Mouse (Mus musculus) kidney, adult 11 months (tissue): ENCODE measurements at regions not wholly inside any gene's neighbourhood (a gene's known extent, or its start where the extent isn't known, plus 50 kb on each side); places are given as distances from the start of the nearest gene placed in this dataset.

Experiments
- DNase-seq: peaks from one replicate; pipeline ENCODE4 v3.0.0; 2022

- DNase-seq = no peak
Observed at GRCm38 (mm10) chr13:43975281-43975680, 190.7 kb downstream of the Cd83 start.

GRCm38 (mm10) chr13:43975801-43976200 lies 191.2 kb downstream of the Cd83 start:
- no peak for DNase-seq

DNA sequence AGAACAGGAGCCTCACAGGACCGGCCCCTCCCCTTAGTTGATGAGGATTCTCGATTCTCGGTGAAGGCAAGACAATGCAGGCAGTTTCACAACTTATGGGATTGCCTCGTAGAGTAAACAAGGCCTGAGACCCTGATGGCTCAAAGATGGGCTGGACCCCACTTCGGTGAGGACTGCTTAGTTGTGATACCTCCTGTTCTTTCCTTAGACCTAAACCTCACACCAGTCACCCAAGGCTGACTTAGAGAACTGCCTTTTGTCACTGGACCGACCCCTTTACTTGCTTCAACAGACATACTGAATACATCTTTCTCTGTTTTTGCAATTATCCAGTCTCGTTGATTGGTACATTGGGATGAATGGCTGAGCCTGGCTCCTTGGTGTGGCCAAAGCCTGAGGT lies 192.1 kb downstream of the Cd83 start:
- DNase-seq = no peak

- DNase-seq = no peak
Observed at GRCm38 (mm10) chr13:43987338-43987737, 202.8 kb downstream of the Cd83 start.

- DNase-seq = no peak
Observed at GRCm38 (mm10) chr13:43988421-43988820, 203.8 kb downstream of the Cd83 start.

GRCm38 (mm10) chr13:43990281-43991101 lies 205.9 kb downstream of the Cd83 start:
- DNase-seq = no peak

- DNase-seq = peak; percentile 82
Observed at GRCm38 (mm10) chr13:43991774-43992173, 207.2 kb downstream of the Cd83 start.

DNA sequence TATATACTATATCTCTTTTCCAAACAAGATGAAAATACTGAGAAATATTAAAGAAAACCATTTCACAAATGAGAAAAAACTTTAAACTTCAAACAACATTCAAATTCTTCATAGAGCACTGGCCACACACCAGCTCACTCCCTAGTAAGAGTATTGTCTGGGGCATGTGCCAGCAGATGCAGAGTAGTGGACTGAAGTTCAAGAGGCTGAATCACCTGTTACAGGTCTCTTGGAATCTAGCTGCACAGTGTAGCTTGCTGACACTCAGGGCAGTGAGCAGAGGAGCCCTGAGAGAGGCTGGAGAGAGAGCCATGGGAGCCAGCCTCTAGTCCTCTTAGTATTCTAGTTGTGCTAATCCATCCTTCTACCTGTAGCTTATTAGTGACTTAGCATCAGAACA lies 208.4 kb downstream of the Cd83 start:
- peak; percentile 39 for DNase-seq

GRCm38 (mm10) chr13:43994361-43994760 lies 209.8 kb downstream of the Cd83 start:
- DNase-seq = no peak

DNA sequence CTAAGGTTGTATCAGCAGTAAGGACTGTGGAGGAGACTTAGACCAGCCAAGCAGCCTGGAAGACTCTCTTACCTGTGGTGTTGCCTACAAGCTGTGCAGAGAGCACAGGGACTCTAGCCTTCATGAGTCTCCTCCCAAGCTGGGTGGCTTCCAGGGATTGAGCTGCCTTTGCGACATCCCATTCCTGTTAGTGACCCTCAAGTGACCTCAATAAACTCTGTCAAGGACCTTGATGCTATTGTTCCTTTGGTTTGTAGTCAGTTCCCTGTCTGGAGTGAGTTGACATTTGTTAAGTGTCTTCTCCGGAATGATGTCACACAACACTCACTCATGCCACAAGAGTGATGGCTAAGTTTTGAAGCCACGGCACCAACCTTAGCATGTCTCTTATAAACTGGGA lies 211.0 kb downstream of the Cd83 start:
- peak; percentile 51 for DNase-seq

DNA sequence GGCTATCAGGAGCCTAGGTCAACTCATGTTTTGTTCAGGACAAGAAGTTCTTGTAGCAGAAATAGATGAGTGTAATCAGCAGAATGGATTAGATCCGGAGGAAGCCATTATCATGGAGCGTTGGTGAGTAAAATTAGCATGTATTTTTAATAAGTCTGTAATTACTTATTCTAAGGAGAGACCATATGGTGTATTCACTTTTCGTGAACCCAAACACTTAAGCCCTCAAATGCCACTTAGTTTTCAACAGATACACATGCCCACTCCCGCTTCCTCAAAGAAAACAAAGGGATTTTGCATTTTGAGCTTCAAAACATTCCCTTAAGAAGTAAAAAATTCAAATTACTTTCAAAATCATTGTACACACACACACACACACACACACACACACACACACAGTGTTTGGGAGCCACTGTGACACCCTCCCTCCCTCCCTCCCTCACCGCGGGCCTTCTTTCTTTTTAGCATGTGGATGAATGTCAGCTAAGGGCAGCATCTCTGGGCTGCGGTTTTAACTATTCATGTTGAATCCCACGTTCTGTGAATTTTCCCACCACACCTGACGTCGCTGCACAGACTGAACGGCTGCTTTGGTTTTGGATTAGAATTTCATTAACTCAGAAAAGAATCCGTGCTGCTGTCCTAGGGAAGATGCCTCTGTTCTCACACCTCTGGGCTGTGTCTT lies 217.4 kb downstream of the Cd83 start:
- no peak for DNase-seq

DNA sequence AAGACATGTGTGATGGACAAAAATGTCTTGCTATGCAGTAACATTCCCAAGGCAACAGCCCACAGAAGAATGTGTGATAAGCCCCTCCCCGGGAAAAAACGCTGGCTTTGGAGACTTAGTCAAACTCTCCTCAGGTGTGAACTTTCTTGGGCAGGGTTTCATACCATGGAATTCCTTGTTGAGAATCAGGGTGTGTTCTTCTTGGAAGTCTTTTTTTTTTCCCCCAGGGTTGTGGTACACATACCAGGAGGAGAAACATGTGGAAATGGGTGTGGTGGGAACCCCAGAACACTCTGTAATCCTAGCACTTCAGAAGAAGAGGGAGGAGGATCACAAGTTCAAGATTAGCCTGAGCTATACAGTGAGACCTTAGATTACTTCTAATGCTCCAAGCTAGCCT lies 228.3 kb downstream of the Cd83 start:
- no peak for DNase-seq

- no peak for DNase-seq
Observed at GRCm38 (mm10) chr13:44018489-44019303, 234.1 kb downstream of the Cd83 start.

- no peak for DNase-seq
Observed at GRCm38 (mm10) chr13:44019304-44019583, 234.7 kb downstream of the Cd83 start.

DNA sequence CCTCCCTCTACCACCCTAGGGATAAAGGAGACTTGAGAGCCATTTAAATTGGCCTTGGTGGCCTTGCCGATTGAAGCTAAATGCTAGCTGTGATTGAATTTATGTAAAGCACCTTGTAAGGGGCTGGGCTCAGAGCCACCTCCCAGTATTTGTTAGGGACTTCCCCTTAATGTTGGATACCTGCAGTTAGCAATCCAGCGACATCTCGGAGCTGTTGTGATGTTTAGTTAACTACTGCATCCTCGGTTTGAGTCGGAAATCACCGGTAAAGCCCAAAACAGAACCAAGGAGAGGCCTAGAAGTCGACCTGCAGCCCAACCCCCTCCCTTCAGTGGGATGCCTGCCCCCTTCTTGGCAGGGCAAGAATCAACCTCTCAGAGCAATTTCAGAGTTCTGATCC lies 236.3 kb downstream of the Cd83 start:
- no peak for DNase-seq

GRCm38 (mm10) chr13:44022106-44022505 lies 237.5 kb downstream of the Cd83 start:
- no peak for DNase-seq

DNA sequence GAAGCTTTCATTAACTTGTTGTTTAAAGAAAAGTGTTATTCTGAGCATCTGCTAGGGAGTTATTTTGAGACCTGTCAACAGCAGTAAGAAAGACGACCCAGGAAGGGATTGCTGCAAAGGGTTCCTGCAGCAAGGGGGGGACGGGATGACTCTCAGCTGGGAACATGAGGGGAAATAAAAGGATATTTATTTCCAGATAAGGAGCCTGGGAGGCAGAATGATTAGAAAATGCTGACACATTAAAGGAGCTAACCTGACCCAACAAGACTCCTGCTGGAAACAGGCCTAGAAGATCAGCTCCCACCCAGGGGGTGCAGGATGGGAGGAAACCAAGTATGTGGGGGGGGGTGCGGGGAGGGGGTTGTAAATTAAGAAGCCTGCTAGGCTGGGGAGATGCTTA lies 240.0 kb downstream of the Cd83 start:
- DNase-seq = peak; percentile 30

DNA sequence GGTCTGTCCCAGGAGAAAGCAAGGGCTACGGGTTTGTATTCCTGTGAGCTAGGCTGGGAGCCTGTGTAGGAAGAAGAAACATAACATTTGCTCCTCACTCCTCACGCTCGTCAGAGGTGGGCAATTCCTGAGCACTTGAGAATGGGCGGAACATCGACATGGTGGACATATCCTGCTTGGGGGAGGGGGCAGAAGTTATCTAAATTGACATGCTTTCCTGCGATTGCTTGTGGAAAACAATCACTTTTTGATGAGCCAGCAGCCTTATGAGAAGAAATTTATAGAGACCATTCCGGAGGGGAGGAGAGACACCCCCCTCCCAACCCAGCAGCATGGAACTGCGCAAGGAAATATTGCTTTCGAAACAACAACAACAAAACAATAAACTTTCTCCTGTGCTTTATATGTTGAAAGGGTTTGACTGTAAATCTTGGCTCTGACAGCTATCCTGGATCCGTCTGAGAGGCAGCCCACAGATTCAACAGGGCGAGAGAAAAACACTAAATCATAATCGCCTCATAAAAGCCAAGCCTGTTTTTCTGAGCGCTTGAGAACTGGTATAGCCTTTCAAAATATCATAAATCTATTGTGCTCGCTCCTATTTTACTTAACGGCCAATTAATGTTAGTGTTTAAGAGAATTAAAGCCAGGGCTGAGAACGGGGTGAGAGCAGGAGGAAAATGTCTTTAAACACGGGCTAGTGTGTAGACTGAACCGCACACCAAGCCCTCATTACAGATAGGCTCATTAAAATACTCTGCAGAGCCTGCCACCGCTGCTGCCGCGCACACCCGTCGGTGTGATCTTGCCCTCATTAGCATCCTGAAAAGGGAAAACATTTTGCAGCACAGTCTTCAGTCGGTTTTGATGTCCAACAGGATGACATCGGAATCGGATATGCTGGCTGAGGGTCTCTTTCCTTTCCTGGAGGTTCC lies 242.0 kb downstream of the Cd83 start:
- DNase-seq = no peak

GRCm38 (mm10) chr13:44028081-44028480 lies 243.5 kb downstream of the Cd83 start:
- no peak for DNase-seq

- DNase-seq = peak; percentile 21
Observed at GRCm38 (mm10) chr13:44030590-44030989, 246.0 kb downstream of the Cd83 start.

DNA sequence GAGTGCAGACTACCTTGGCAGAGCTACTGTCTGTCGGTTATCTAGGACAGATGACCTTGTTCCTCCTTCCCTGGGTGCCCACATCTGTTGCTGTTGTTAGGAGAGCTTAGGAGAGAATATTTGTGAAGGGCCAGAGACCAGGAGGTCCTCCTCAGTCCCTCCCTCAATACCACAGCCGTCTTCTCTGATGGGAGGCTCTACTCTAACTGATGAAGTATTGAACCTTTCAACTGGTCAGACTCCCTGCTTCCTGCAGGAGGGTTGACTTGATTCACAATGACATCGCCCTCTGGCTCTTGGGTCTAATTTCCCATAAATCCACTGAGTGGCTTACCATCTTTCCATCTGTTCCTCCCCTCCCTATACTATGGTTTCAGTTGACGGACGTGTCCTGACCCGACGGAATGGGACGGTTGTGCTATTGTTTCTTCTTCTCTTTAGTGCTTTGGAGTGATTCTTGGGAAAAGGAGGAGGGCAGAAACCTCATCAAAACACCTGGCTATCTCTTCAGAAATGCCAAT lies 253.3 kb downstream of the Cd83 start:
- DNase-seq = no peak

GRCm38 (mm10) chr13:44038322-44038721 lies 253.7 kb downstream of the Cd83 start:
- DNase-seq = no peak
